Comparison of ENCODE assay signal across 10 mouse cellular contexts in the genomic region with DNA sequence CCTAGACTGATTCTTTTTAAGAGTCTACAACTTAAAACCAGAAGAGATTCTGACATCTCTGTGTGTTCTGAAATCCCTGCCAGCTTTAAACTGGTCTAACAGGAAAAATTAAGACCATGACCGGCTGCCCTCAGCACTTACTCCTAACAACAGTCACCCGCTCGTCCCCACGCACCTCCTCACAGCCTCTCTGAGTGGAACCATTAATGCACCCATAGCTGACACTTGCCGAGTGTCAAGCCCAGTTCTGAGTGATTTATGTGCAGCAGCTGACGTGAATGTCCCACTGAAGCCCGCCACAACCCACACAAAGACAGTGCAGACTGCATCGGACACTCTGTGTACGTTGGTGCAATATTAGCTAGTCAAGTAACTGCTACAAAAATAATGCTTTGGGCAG.
DNase-seq lines count a peak whose midpoint lies in the region; ATAC-seq and TF ChIP-seq lines count a peak whose summit lies in the region.
"Had no signal": no experiment of that assay in that cellular context is flagged by ENCODE, and none has a peak within 500 bp of the region (broad histone marks: within the 10 kb centered on the region; RNA-seq: fewer than 3 reads in every experiment).

No protein-coding gene starts in this region.

- 48% methylated on average over 9 of the region's 9 CpGs for WGBS in forebrain, embryonic 16.5 days
- 52% methylated on average over 9 of the region's 9 CpGs for WGBS in forebrain, embryonic 14.5 days
- WGBS in heart, embryonic 16.5 days, result 37% methylated on average over 9 of the region's 9 CpGs

- H3K27me3 ChIP-seq in forebrain, embryonic 16.5 days (replicated peaks; ENCODE audit: control insufficient read depth, insufficient read depth, low read length), result no peaks in the 10 kb centered on the region
- H3K27me3 ChIP-seq in forebrain, embryonic 14.5 days (replicated peaks; ENCODE audit: control insufficient read depth, insufficient read depth, low read length), result no peaks in the 10 kb centered on the region
- no peaks in the 10 kb centered on the region for H3K27me3 ChIP-seq in heart, embryonic 16.5 days (ENCODE audit: control insufficient read depth, insufficient read depth, low read length)

- H3K9ac ChIP-seq in forebrain, embryonic 16.5 days (replicated peaks; ENCODE audit: low read depth, low read length), result no peak overlapping the region
- no peak overlapping the region for H3K9ac ChIP-seq in forebrain, embryonic 14.5 days (ENCODE audit: low read length)
- H3K9ac ChIP-seq in heart, embryonic 16.5 days (ENCODE audit: low read length), result 0 out of 2 replicates have a peak overlapping the region, but pooled peaks have one; percentile 42

- no peak overlapping the region for H3K4me2 ChIP-seq in forebrain, embryonic 16.5 days (ENCODE audit: low read length)
- no peak overlapping the region for H3K4me2 ChIP-seq in forebrain, embryonic 14.5 days (ENCODE audit: low read length)
- H3K4me2 ChIP-seq in heart, embryonic 16.5 days (ENCODE audit: low read depth, low read length), result peak overlapping the region; percentile 49; the same call in 1 of the 2 replicates

- no peak overlapping the region for H3K27ac ChIP-seq in forebrain, embryonic 16.5 days (ENCODE audit: low read length)
- H3K27ac ChIP-seq in forebrain, embryonic 14.5 days (ENCODE audit: low read depth, low read length), result no peak overlapping the region
- peak overlapping the region; percentile 59; the same call in 1 of the 2 replicates for H3K27ac ChIP-seq in layer of hippocampus, adult 2 months
- peak overlapping the region; percentile 74 for H3K27ac ChIP-seq in heart, embryonic 16.5 days (ENCODE audit: low read length)
- H3K27ac ChIP-seq: hindbrain, embryonic 10.5 days; midbrain, embryonic 10.5 days had no signal

- no peaks in the 10 kb centered on the region for H3K9me3 ChIP-seq in forebrain, embryonic 16.5 days (ENCODE audit: control insufficient read depth, low read length)
- H3K9me3 ChIP-seq in forebrain, embryonic 14.5 days (replicated peaks; ENCODE audit: control insufficient read depth, low read length), result no peaks in the 10 kb centered on the region
- H3K9me3 ChIP-seq in heart, embryonic 16.5 days (replicated peaks; ENCODE audit: control insufficient read depth, low read length), result no peaks in the 10 kb centered on the region
- H3K9me3 ChIP-seq: hindbrain, embryonic 10.5 days; midbrain, embryonic 10.5 days had no signal

- H3K4me3 ChIP-seq in forebrain, embryonic 16.5 days (replicated peaks; ENCODE audit: low read length), result no peak overlapping the region
- H3K4me3 ChIP-seq in forebrain, embryonic 14.5 days (ENCODE audit: low read depth, low read length), result no peak overlapping the region
- peak overlapping the region; percentile 9; the same call in 1 of the 2 replicates for H3K4me3 ChIP-seq in layer of hippocampus, adult 2 months
- H3K4me3 ChIP-seq in heart, embryonic 16.5 days (ENCODE audit: low read length), result peak overlapping the region; percentile 7; the same call in 1 of the 2 replicates
- H3K4me3 ChIP-seq: hindbrain, embryonic 10.5 days; midbrain, embryonic 10.5 days had no signal

- no peaks in the 10 kb centered on the region for H3K36me3 ChIP-seq in forebrain, embryonic 16.5 days (ENCODE audit: control insufficient read depth, insufficient read depth)
- H3K36me3 ChIP-seq in forebrain, embryonic 14.5 days (ENCODE audit: control insufficient read depth, insufficient read depth, low read length), result no peaks in the 10 kb centered on the region
- no peaks in the 10 kb centered on the region for H3K36me3 ChIP-seq in heart, embryonic 16.5 days (ENCODE audit: control insufficient read depth, insufficient read depth)
- H3K36me3 ChIP-seq: hindbrain, embryonic 10.5 days; midbrain, embryonic 10.5 days had no signal

- TF ChIP-seq CTCF in layer of hippocampus, adult 2 months (conservative IDR thresholded peaks at IDR 0.05), result no peak

- DNase-seq in forebrain, embryonic 14.5 days (ENCODE audit: low spot score), result no peak
- no peak for DNase-seq in layer of hippocampus, adult 2 months (ENCODE audit: low spot score in 2 of 2)
- DNase-seq in layer of hippocampus, postnatal 10 days (ENCODE audit: low spot score in 2 of 2), result no peak
- peak; percentile 63 for DNase-seq in skeletal muscle tissue, adult 2 months (ENCODE audit: low read depth, low spot score)
- no peak for DNase-seq in left cerebral cortex, adult 11 months (ENCODE audit: low spot score)

- peaks cover 19% of the 10 kb centered on the region for H3K4me1 ChIP-seq in forebrain, embryonic 16.5 days (replicated peaks; ENCODE audit: control insufficient read depth, insufficient read depth, low read length)
- H3K4me1 ChIP-seq in forebrain, embryonic 14.5 days (ENCODE audit: control insufficient read depth, insufficient read depth, low read length), result peaks cover 21% of the 10 kb centered on the region
- peaks cover 69% of the 10 kb centered on the region for H3K4me1 ChIP-seq in heart, embryonic 16.5 days (ENCODE audit: control insufficient read depth, insufficient read depth, low read length)

- 0 out of 2 replicates have a peak, but pooled peaks have one; percentile 17 for ATAC-seq in forebrain, embryonic 16.5 days
- ATAC-seq in forebrain, embryonic 14.5 days, result no peak
- ATAC-seq in heart, embryonic 16.5 days (replicated peaks; ENCODE audit: extremely low read depth, insufficient read depth, low FRiP score), result no peak
- ATAC-seq in megakaryocyte progenitor cell, adult 5-6 weeks (replicated peaks; ENCODE audit: poor library complexity), result no peak

Comparison
In these comparisons a context has a peak if more than half of its experiments do, and no peak if none do; other contexts are left out.
1. H3K27ac ChIP-seq: peak in layer of hippocampus, adult 2 months (single experiment) and heart, embryonic 16.5 days (single experiment); none in forebrain, embryonic 16.5 days (single experiment) and forebrain, embryonic 14.5 days (single experiment).
2. H3K4me3 ChIP-seq: peak in layer of hippocampus, adult 2 months (single experiment) and heart, embryonic 16.5 days (single experiment); none in forebrain, embryonic 16.5 days (single experiment) and forebrain, embryonic 14.5 days (single experiment).